Mouse (Mus musculus): ENCODE results near the gene Dicer1. TPM values are rescaled to one million over a fixed set of nuclear protein-coding genes. Genes with fewer than 3 reads are reported as not detected.
A peak's percentile ranks its signal among the peaks of the same experiment; 100 is the strongest.

The Dicer1 gene
- polyA plus RNA-seq, 1 experiment from 2014 or later = 12.6 TPM

DNA sequence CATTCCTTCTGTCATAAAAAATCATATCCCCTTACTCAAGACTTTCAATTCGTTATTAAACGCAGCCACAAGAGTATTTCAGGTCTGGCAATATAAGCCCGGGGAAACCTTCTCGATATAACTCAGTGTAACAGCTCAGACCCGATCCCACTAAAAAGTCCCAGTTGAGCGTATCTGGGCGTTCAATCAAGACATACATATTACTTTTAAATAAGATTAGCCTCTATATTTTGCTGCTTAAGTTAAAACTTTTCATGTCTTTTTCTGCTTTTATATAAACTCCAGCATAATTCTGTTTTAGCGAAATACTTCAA, 72.0 kb downstream of the Dicer1 start:
- H3K36me3 ChIP-seq (ENCODE audit: control insufficient read depth, insufficient read depth, low read length) = no peaks in the 10 kb centered on the region
- no peaks in the 10 kb centered on the region for H3K9me3 ChIP-seq (ENCODE audit: control insufficient read depth, low read length)
- no peak overlapping the region for H3K4me2 ChIP-seq (replicated peaks; ENCODE audit: low read depth)
- TF ChIP-seq EP300 (optimal IDR thresholded peaks at IDR 0.05) = no peak
- no peak for TF ChIP-seq CTCF (IDR thresholded peaks at IDR 0.05; ENCODE audit: low read depth)
- H3K27me3 ChIP-seq (ENCODE audit: control insufficient read depth, insufficient read depth, low read length) = no peaks in the 10 kb centered on the region
- H3K4me1 ChIP-seq (replicated peaks; ENCODE audit: control insufficient read depth, insufficient read depth) = no peaks in the 10 kb centered on the region
- no peak for ATAC-seq (ENCODE audit: low FRiP score, low TSS enrichment)
- H3K9ac ChIP-seq (ENCODE audit: low read length) = no peak overlapping the region
- no peak for DNase-seq (ENCODE audit: low spot score)
- H3K27ac ChIP-seq (replicated peaks) = no peak overlapping the region
- 59% methylated on average over 8 of the region's 8 CpGs for WGBS
- no peak overlapping the region for H3K4me3 ChIP-seq (ENCODE audit: low read depth, low read length)

DNA sequence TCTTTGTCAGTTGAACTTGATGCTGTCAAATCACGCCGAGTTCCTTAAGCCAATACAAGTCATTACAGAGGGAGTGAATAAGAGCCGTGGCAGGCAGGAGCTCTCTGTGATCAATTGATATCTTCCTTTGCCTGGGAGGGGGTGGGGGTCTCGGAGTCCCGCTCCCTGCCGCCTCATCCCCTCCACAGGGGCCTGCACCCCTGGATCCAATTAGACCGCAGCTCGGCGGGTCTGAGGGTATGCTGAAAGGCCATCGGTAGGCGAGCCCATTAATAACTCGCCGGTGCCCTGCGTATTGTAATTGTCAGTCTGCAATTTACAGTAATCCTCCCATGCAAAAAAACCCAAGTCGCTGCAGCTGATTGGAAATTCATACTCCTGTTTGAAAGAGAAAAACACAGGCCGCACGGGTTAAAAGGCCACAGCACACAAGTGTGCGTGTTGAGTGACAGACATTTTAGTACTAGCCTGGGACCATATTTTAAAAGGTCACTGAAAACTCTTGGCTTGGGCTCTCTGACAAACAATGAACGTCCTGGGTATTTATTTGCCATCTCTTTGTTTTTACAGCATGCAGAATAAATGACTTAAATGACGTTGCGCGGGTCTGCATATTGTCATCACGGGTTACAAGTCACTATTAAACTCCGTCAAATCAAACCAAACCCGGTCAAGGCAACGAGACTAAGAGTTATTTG, 72.5 kb downstream of the Dicer1 start:
- Histone ChIP-seq H3K36me3 (ENCODE audit: control insufficient read depth, insufficient read depth, low read length) (no peaks in the 10 kb centered on the region), H3K9me3 (ENCODE audit: control insufficient read depth, low read length) (no peaks in the 10 kb centered on the region), H3K4me3 (ENCODE audit: low read depth, low read length) (no peak overlapping the region), H3K27ac (replicated peaks) (no peak overlapping the region), H3K4me2 (replicated peaks; ENCODE audit: low read depth) (no peak overlapping the region), H3K9ac (ENCODE audit: low read length) (no peak overlapping the region), H3K4me1 (replicated peaks; ENCODE audit: control insufficient read depth, insufficient read depth) (no peaks in the 10 kb centered on the region), H3K27me3 (ENCODE audit: control insufficient read depth, insufficient read depth, low read length) (no peaks in the 10 kb centered on the region)
- ATAC-seq (ENCODE audit: low FRiP score, low TSS enrichment) (no peak), DNase-seq (ENCODE audit: low spot score) (no peak)
- no peak for TF ChIP-seq EP300 (optimal IDR thresholded peaks at IDR 0.05)
- no peak for TF ChIP-seq CTCF (IDR thresholded peaks at IDR 0.05; ENCODE audit: low read depth)
- WGBS = 51% methylated on average over 26 of the region's 26 CpGs

DNA sequence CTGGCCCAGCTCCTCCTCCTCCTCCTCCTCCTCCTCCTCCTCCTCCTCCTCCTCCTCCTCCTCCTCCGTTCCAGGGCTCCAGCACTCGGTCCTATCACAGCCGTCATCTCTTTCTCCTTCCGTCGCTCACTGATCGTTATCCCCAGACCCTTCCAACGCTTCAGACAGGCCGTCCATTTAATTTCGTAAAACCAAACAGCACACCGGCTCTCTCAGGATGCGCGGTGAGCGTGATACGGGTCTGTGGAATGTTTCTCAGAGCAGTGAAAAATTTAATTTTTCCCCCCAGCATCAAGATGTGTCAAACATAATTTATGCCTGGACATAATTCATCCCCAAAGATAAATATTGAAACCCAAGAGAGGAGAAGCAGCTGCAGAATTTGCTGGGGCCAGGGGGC, 73.3 kb downstream of the Dicer1 start:
- no peak overlapping the region for H3K27ac ChIP-seq (replicated peaks)
- no peaks in the 10 kb centered on the region for H3K27me3 ChIP-seq (ENCODE audit: control insufficient read depth, insufficient read depth, low read length)
- no peaks in the 10 kb centered on the region for H3K4me1 ChIP-seq (replicated peaks; ENCODE audit: control insufficient read depth, insufficient read depth)
- ATAC-seq (ENCODE audit: low FRiP score, low TSS enrichment) (no peak), DNase-seq (ENCODE audit: low spot score) (no peak)
- no peak overlapping the region for H3K9ac ChIP-seq (ENCODE audit: low read length)
- H3K9me3 ChIP-seq (ENCODE audit: control insufficient read depth, low read length) = no peaks in the 10 kb centered on the region
- no peaks in the 10 kb centered on the region for H3K36me3 ChIP-seq (ENCODE audit: control insufficient read depth, insufficient read depth, low read length)
- 35% methylated on average over 11 of the region's 14 CpGs for WGBS
- TF ChIP-seq CTCF (IDR thresholded peaks at IDR 0.05; ENCODE audit: low read depth) (no peak), EP300 (optimal IDR thresholded peaks at IDR 0.05) (no peak)
- H3K4me2 ChIP-seq (replicated peaks; ENCODE audit: low read depth) = no peak overlapping the region
- H3K4me3 ChIP-seq (ENCODE audit: low read depth, low read length) = no peak overlapping the region

DNA sequence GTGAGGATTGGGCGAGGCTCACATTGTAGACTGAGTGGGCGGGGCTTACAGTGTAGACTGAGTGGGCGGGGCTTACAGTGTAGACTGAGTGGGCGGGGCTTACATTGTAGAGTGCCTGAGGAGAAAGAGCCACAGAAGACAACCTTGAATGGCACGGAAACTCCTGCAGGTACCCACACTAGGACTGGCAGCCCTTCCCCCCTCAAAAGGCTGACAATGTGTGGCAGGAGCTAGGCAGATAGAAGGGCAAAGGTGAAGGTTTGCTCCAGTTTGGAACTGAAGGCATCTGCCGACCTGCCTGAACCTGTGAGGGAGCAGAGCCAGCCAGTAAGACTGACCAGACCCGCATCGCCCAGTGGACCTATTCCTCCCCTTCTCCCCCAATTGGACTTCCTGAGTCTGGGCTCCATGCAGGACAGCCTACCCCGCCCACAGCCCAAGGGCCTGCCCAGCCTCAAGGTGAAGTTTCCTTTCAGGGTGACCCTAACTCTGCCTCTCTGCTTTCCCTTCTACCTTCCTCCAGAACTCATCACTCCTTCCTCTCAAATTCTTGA, 74.3 kb downstream of the Dicer1 start:
- WGBS = 80% methylated on average over 9 of the region's 9 CpGs

DNA sequence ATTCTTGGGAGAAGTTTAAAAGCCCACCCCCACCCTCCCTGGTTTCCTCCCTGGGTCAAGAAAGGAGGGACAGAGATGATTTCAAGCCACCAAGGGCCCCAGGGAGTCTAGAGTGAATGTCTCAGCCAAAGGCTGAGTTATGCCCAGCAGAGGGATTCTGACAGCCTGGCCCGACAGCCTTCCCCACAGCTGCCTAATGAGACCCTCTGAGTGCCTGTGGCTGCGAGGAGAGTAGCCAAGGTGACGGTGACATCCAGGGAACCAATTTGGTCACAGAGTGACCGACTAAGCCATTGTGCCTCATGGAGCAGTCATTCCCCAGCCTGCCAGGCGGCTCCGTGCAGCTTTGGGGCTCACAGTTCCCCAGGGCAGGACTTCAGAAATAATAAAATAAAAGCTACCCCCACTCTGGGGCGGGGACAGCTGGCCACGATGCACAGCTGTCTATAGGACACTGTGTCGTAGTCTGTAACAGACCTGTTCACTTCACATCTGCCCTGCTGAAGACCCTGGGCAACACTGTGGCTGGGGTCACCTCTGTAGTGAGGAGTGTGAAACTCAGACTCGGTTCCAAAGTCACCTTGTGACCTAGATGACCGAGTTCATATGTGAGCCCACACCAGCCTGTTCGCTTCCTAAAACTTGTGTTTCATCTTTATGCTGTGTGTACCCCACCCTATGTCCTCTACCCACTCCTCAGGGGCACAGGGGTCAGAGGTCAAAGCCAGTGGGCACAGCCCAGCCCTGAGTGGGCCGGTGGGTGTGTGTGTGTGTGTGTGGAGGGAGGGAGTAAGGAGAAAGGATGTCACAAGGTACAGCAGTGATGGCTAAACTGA, 75.0 kb downstream of the Dicer1 start:
- H3K9ac ChIP-seq (ENCODE audit: low read length) = no peak overlapping the region
- H3K4me3 ChIP-seq (ENCODE audit: low read depth, low read length) = no peak overlapping the region
- 84% methylated on average over 13 of the region's 13 CpGs for WGBS
- H3K9me3 ChIP-seq (ENCODE audit: control insufficient read depth, low read length) = no peaks in the 10 kb centered on the region
- ATAC-seq (ENCODE audit: low FRiP score, low TSS enrichment) (peak; percentile 64), DNase-seq (ENCODE audit: low spot score) (no peak)
- no peak overlapping the region for H3K4me2 ChIP-seq (replicated peaks; ENCODE audit: low read depth)
- no peak overlapping the region for H3K27ac ChIP-seq (replicated peaks)
- H3K4me1 ChIP-seq (replicated peaks; ENCODE audit: control insufficient read depth, insufficient read depth) = no peaks in the 10 kb centered on the region
- no peaks in the 10 kb centered on the region for H3K27me3 ChIP-seq (ENCODE audit: control insufficient read depth, insufficient read depth, low read length)
- TF ChIP-seq EP300 (optimal IDR thresholded peaks at IDR 0.05) (no peak), CTCF (IDR thresholded peaks at IDR 0.05; ENCODE audit: low read depth) (no peak)
- H3K36me3 ChIP-seq (ENCODE audit: control insufficient read depth, insufficient read depth, low read length) = no peaks in the 10 kb centered on the region

More for the DNA sequence above, 74.3 kb downstream of the Dicer1 start:
- Histone ChIP-seq H3K4me1 (replicated peaks; ENCODE audit: control insufficient read depth, insufficient read depth) (no peaks in the 10 kb centered on the region), H3K9me3 (ENCODE audit: control insufficient read depth, low read length) (no peaks in the 10 kb centered on the region), H3K9ac (ENCODE audit: low read length) (no peak overlapping the region), H3K4me3 (ENCODE audit: low read depth, low read length) (no peak overlapping the region), H3K27ac (replicated peaks) (no peak overlapping the region), H3K4me2 (replicated peaks; ENCODE audit: low read depth) (no peak overlapping the region), H3K27me3 (ENCODE audit: control insufficient read depth, insufficient read depth, low read length) (no peaks in the 10 kb centered on the region), H3K36me3 (ENCODE audit: control insufficient read depth, insufficient read depth, low read length) (no peaks in the 10 kb centered on the region)
- DNase-seq (ENCODE audit: low spot score) (peak; percentile 33), ATAC-seq (ENCODE audit: low FRiP score, low TSS enrichment) (peak; percentile 11; the same call in 1 of the 2 replicates)
- TF ChIP-seq EP300 (optimal IDR thresholded peaks at IDR 0.05) (no peak), CTCF (IDR thresholded peaks at IDR 0.05; ENCODE audit: low read depth) (no peak)

DNA sequence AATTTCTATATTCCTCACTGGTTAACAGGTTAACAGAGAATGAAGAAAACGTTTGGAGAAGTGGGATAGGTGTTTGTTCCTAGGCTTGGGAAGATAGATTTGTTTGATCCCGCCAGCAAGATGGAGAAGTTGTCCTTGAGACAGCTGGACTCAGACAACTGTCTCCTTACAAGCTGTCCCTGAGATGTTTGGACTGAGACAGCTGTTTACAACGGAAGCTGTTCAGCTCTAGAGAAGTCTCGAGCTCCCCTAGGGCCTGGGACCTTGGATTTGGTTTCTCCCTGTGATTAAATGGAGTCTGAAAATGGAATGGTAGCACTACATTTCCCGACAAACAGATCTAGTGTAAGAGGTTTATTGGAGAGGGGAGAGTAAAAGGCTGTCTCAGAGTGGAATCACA, 78.8 kb downstream of the Dicer1 start:
- Histone ChIP-seq H3K27me3 (ENCODE audit: control insufficient read depth, insufficient read depth, low read length) (no peaks in the 10 kb centered on the region), H3K9ac (ENCODE audit: low read length) (no peak overlapping the region), H3K9me3 (ENCODE audit: control insufficient read depth, low read length) (no peaks in the 10 kb centered on the region), H3K36me3 (ENCODE audit: control insufficient read depth, insufficient read depth, low read length) (no peaks in the 10 kb centered on the region), H3K4me2 (replicated peaks; ENCODE audit: low read depth) (no peak overlapping the region), H3K4me1 (replicated peaks; ENCODE audit: control insufficient read depth, insufficient read depth) (no peaks in the 10 kb centered on the region), H3K27ac (replicated peaks) (no peak overlapping the region), H3K4me3 (ENCODE audit: low read depth, low read length) (no peak overlapping the region)
- WGBS = 40% methylated on average over 5 of the region's 5 CpGs
- ATAC-seq (ENCODE audit: low FRiP score, low TSS enrichment) (no peak), DNase-seq (ENCODE audit: low spot score) (no peak)
- TF ChIP-seq CTCF (IDR thresholded peaks at IDR 0.05; ENCODE audit: low read depth) (no peak), EP300 (optimal IDR thresholded peaks at IDR 0.05) (no peak)

All from stomach, postnatal 0 days (tissue).